Mouse (Mus musculus) neural tube, embryonic 13.5 days (tissue): ENCODE measurements around the gene Perp. TPM values are rescaled to one million over a fixed set of nuclear protein-coding genes. Genes with fewer than 3 reads are reported as not detected.
A peak's percentile ranks its signal among the peaks of the same experiment; 100 is the strongest.

Source experiments
- ATAC-seq: fragments of 200-750 bp; cut with Nextera tagmentation; 2 replicates; pipeline ENCODE4 v1.8.0; 2017; ENCODE audit warnings: low read depth, mild to moderate bottlenecking, moderate TSS enrichment, moderate library complexity
- H3K27ac ChIP-seq: fragments of 300-500 bp; sonication (generic); replicated peaks from 2 replicates; pipeline ENCODE4 v1.5.1; 2015; ENCODE audit warnings: moderate library complexity, mild to moderate bottlenecking, inconsistent platforms
- H3K27me3 ChIP-seq: fragments of 300-500 bp; sonication (generic); 2 replicates; pipeline ENCODE4 v1.6.1; 2015; ENCODE audit warnings: mild to moderate bottlenecking, inconsistent platforms
- H3K36me3 ChIP-seq: fragments of 300-500 bp; sonication (generic); 2 replicates; pipeline ENCODE4 v1.6.1; 2015; ENCODE audit warnings: mild to moderate bottlenecking, inconsistent platforms
- H3K4me1 ChIP-seq: fragments of 300-500 bp; sonication (generic); replicated peaks from 2 replicates; pipeline ENCODE4 v1.6.1; 2015; ENCODE audit warnings: inconsistent platforms
- H3K4me2 ChIP-seq: fragments of 300-500 bp; sonication (generic); 2 replicates; pipeline ENCODE4 v1.6.1; 2015; ENCODE audit warnings: inconsistent platforms, mild to moderate bottlenecking, moderate library complexity
- H3K4me3 ChIP-seq: fragments of 300-500 bp; sonication (generic); 2 replicates; pipeline ENCODE4 v1.5.1; 2015; ENCODE audit warnings: mild to moderate bottlenecking, inconsistent platforms
- H3K9ac ChIP-seq: fragments of 300-500 bp; sonication (generic); 2 replicates; pipeline ENCODE4 v1.6.1; 2015; ENCODE audit warnings: moderate library complexity, mild to moderate bottlenecking, inconsistent platforms
- H3K9me3 ChIP-seq: fragments of 300-500 bp; sonication (generic); 2 replicates; pipeline ENCODE4 v1.6.1; 2016; ENCODE audit warnings: inconsistent platforms
- whole genome bisulfite sequencing: fragments of 180-500 bp; shearing (Covaris S2); methylation state at CpG from one replicate; pipeline ENCODE4 v1.1.7; 2015; 5-methylcytosine and 5-hydroxymethylcytosine counted together
- polyA plus RNA-seq: library from polyadenylated mRNA; unstranded; fragments of >200 nt; fragmentation: Nextera tagmentation; extraction: Ambion mirVana; gene quantifications from 2 replicates; pipeline ENCODE4 v1.2.1, GENCODE M21; 2015

The Perp gene
- polyA plus RNA-seq, 1 experiment from 2014 or later, result 5.7 TPM

GRCm38 (mm10) chr10:18845287-18845662, 455 bp downstream of the Perp start:
- H3K4me3 ChIP-seq, result peak overlapping the region; percentile 54
- no peak overlapping the region for H3K27ac ChIP-seq
- no peaks in the 10 kb centered on the region for H3K36me3 ChIP-seq
- H3K9ac ChIP-seq, result peak overlapping the region; percentile 71
- peak overlapping the region; percentile 97 for H3K4me2 ChIP-seq
- no peaks in the 10 kb centered on the region for H3K9me3 ChIP-seq
- peaks cover 10% of the 10 kb centered on the region for H3K4me1 ChIP-seq
- ATAC-seq, result no peak
- H3K27me3 ChIP-seq, result peaks cover 50% of the 10 kb centered on the region
- WGBS, result 6% methylated on average over 18 of the region's 18 CpGs

- H3K27ac ChIP-seq, result no peak overlapping the region
- ATAC-seq, result no peak
- WGBS, result 56% methylated on average over 4 of the region's 4 CpGs
- H3K4me2 ChIP-seq, result no peak overlapping the region
- H3K4me1 ChIP-seq, result peaks cover 10% of the 10 kb centered on the region
- no peak overlapping the region for H3K9ac ChIP-seq
- H3K9me3 ChIP-seq, result no peaks in the 10 kb centered on the region
- no peak overlapping the region; the same call in 1 of the 2 replicates for H3K4me3 ChIP-seq
- H3K27me3 ChIP-seq, result peaks cover 50% of the 10 kb centered on the region
- H3K36me3 ChIP-seq, result no peaks in the 10 kb centered on the region
Observed at GRCm38 (mm10) chr10:18845711-18846110, 891 bp downstream of the Perp start.

DNA sequence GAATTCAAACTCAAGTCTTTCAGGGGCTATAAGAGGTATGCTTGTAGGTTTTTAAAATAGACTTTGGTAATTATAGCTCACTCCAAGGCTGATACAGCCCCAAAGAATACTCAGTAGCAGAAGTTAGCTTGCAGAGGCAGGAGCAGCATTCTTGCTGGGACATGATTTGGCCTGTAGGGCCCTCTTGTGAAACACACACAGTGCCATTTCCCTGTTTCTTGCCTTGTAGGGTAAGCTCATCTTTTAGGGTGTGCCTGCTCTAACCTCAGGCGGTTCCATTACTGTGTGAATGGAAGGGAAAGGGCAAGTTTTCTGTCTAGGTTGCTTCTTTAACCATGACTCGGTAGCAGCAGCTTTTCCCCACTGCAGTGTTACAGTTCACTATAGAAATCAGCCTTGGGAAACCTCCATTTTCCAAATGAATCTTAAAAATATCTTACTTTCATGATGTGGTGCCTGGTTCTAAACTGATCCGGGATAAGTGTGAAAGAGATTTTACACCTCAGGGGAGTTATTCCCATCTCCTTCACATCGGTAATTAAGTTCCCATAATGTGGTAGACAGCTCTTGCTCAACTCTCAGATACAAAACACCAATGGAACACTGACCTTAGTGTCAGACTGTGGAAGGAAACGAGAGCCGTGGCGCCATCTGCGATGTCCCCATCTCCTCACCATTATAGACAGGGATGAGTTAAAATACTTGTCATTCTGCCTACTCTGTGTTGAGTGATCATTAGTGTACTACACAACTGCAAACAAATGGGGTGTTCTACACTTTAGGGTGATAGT, 1.8 kb downstream of the Perp start:
- peaks cover 50% of the 10 kb centered on the region for H3K27me3 ChIP-seq
- H3K4me3 ChIP-seq, result no peak overlapping the region
- no peak overlapping the region for H3K9ac ChIP-seq
- 82% methylated on average over 8 of the region's 8 CpGs for WGBS
- peaks cover 10% of the 10 kb centered on the region for H3K4me1 ChIP-seq
- no peak overlapping the region for H3K27ac ChIP-seq
- H3K9me3 ChIP-seq, result no peaks in the 10 kb centered on the region
- no peaks in the 10 kb centered on the region for H3K36me3 ChIP-seq
- H3K4me2 ChIP-seq, result no peak overlapping the region
- no peak for ATAC-seq

- no peak for ATAC-seq
- H3K4me2 ChIP-seq, result no peak overlapping the region
- H3K4me1 ChIP-seq, result 0 out of 2 replicates have a peak, but pooled peaks cover 2% of the 10 kb centered on the region
- H3K9me3 ChIP-seq, result no peaks in the 10 kb centered on the region
- no peak overlapping the region for H3K4me3 ChIP-seq
- H3K9ac ChIP-seq, result no peak overlapping the region
- no peak overlapping the region for H3K27ac ChIP-seq
- H3K36me3 ChIP-seq, result no peaks in the 10 kb centered on the region
- WGBS, result 93% methylated on average over 4 of the region's 4 CpGs
- H3K27me3 ChIP-seq, result peaks cover 21% of the 10 kb centered on the region
Observed at GRCm38 (mm10) chr10:18850177-18850576, 5.4 kb downstream of the Perp start.

DNA sequence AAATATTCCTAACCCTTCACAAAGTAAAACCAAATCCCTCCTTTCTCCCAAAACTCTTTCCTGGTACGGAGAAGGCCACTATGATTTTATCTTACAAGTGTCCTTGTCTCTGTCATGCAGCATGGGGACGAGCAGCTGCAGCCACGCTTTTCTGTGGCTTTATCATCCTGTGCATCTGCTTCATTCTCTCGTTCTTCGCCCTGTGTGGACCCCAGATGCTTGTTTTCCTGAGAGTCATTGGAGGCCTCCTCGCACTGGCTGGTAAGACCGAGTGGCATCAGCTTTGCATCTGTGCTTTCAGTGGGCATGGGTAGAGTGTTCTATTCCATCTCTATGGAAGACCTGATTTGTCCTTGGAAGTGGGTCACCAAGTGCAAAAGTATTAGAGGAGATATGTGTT, 8.6 kb downstream of the Perp start:
- Histone ChIP-seq H3K9ac (no peak overlapping the region), H3K36me3 (no peaks in the 10 kb centered on the region), H3K27me3 (no peaks in the 10 kb centered on the region), H3K27ac (no peak overlapping the region), H3K4me3 (no peak overlapping the region), H3K4me2 (no peak overlapping the region), H3K4me1 (no peaks in the 10 kb centered on the region), H3K9me3 (no peaks in the 10 kb centered on the region)
- ATAC-seq, result no peak
- WGBS, result 93% methylated on average over 7 of the region's 7 CpGs

- ATAC-seq, result no peak
- no peaks in the 10 kb centered on the region for H3K4me1 ChIP-seq
- H3K4me3 ChIP-seq, result no peak overlapping the region
- H3K9ac ChIP-seq, result no peak overlapping the region
- H3K27me3 ChIP-seq, result no peaks in the 10 kb centered on the region
- H3K4me2 ChIP-seq, result no peak overlapping the region
- H3K27ac ChIP-seq, result no peak overlapping the region
- WGBS, result 77% methylated on average over 4 of the region's 4 CpGs
- no peaks in the 10 kb centered on the region for H3K9me3 ChIP-seq
- H3K36me3 ChIP-seq, result no peaks in the 10 kb centered on the region
Observed at GRCm38 (mm10) chr10:18857244-18857643, 12.4 kb downstream of the Perp start.

- 72% methylated on average over 3 of the region's 3 CpGs for WGBS
- no peaks in the 10 kb centered on the region for H3K36me3 ChIP-seq
- H3K4me3 ChIP-seq, result no peak overlapping the region
- no peaks in the 10 kb centered on the region for H3K9me3 ChIP-seq
- H3K4me2 ChIP-seq, result no peak overlapping the region
- no peak overlapping the region for H3K27ac ChIP-seq
- no peak for ATAC-seq
- H3K4me1 ChIP-seq, result no peaks in the 10 kb centered on the region
- H3K27me3 ChIP-seq, result no peaks in the 10 kb centered on the region
- H3K9ac ChIP-seq, result no peak overlapping the region
Observed at GRCm38 (mm10) chr10:18859632-18860031, 14.8 kb downstream of the Perp start.

DNA sequence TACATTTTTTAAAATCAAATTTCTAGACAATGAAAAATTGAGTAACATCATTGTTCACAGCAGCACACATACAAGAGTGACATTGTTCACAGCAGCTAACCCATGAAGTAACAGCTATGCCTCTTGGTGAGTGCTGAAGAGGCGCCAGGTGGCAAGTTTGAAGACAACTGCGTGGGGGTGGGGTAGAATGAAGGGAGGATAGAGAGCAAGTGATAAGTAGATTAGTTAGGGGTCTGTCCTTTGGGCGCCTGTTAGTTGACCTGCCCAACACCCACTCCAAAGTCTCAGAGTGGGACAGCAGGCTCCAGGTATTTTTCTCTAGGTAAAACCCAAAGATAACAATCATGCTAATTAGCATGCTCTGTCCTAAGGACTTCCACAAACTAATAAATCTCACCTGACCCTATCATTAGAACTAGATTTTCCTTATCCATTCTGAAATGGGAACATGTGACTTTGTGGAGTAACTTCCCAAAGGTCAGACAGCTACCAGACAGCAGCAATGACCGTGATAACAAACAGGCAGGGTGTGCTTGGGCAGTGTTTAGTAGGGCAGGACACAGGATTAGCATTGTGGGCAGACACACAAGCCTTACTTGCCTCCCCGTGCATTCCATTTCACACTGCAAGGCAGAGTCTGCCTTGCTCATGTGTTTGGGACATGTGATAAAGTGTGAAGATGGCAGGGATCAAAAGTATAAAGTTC, 15.5 kb downstream of the Perp start:
- Histone ChIP-seq H3K36me3 (no peaks in the 10 kb centered on the region), H3K9me3 (no peaks in the 10 kb centered on the region), H3K27ac (no peak overlapping the region), H3K4me3 (no peak overlapping the region), H3K27me3 (no peaks in the 10 kb centered on the region), H3K9ac (no peak overlapping the region), H3K4me1 (no peaks in the 10 kb centered on the region), H3K4me2 (no peak overlapping the region)
- no peak for ATAC-seq
- 73% methylated on average over 5 of the region's 5 CpGs for WGBS

- Histone ChIP-seq H3K27me3 (no peaks in the 10 kb centered on the region), H3K4me1 (no peaks in the 10 kb centered on the region), H3K27ac (no peak overlapping the region), H3K4me3 (no peak overlapping the region), H3K4me2 (no peak overlapping the region), H3K9me3 (no peaks in the 10 kb centered on the region), H3K9ac (no peak overlapping the region), H3K36me3 (no peaks in the 10 kb centered on the region)
- 89% methylated on average over 11 of the region's 11 CpGs for WGBS
- ATAC-seq, result no peak
Observed at GRCm38 (mm10) chr10:18860831-18861230, 16.0 kb downstream of the Perp start.

DNA sequence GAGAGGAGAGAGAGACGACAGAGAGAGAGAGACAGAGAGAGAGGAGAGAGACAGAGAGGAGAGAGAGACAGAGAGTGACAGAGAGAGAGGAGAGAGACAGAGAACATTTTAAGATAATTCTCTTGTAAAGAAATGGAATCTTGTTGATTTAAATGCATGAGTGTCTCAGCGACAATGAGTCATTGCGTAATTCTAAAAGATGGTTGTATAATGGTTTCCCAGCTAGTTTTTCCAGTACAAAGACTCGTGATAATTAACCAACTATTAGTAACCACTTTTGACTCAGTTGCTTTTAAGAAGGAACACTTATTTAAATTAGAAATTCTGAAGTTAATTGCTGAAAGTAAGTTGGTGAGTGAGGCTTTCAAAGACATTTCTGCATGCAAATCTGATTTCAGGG, 16.6 kb downstream of the Perp start:
- no peak overlapping the region for H3K9ac ChIP-seq
- H3K9me3 ChIP-seq, result no peaks in the 10 kb centered on the region
- no peak overlapping the region for H3K4me2 ChIP-seq
- no peak overlapping the region for H3K4me3 ChIP-seq
- no peaks in the 10 kb centered on the region for H3K27me3 ChIP-seq
- WGBS, result 78% methylated on average over 4 of the region's 4 CpGs
- H3K36me3 ChIP-seq, result no peaks in the 10 kb centered on the region
- no peaks in the 10 kb centered on the region for H3K4me1 ChIP-seq
- ATAC-seq, result no peak
- H3K27ac ChIP-seq, result no peak overlapping the region

DNA sequence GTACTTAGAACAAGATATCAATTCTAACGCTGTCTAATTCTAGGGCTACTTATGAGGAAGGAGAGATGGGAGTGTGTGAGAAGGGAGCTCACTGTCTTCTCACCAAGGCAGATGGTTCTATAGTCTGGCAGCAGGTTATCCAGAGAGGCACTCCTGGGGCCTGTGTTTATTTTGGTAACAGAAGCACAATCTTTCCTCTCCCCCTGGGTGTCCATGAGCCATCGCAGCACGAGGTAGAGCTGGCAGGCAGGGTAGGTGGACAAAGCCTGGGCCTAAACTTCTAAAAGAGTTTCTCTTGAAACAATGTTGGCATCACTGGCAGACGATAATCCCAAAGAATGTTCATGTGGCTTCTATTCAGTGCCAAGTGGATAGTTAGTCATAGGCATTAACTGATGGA, 18.5 kb downstream of the Perp start:
- no peak for ATAC-seq
- WGBS, result 83% methylated on average over 4 of the region's 4 CpGs
- Histone ChIP-seq H3K27me3 (no peaks in the 10 kb centered on the region), H3K9me3 (no peaks in the 10 kb centered on the region), H3K4me3 (no peak overlapping the region), H3K9ac (no peak overlapping the region), H3K27ac (no peak overlapping the region), H3K36me3 (no peaks in the 10 kb centered on the region), H3K4me2 (no peak overlapping the region), H3K4me1 (no peaks in the 10 kb centered on the region)

GRCm38 (mm10) chr10:18864753-18865152, 19.9 kb downstream of the Perp start:
- H3K27me3 ChIP-seq, result no peaks in the 10 kb centered on the region
- no peaks in the 10 kb centered on the region for H3K9me3 ChIP-seq
- no peak overlapping the region for H3K4me3 ChIP-seq
- no peak overlapping the region for H3K9ac ChIP-seq
- no peak overlapping the region for H3K4me2 ChIP-seq
- ATAC-seq, result no peak
- H3K4me1 ChIP-seq, result no peaks in the 10 kb centered on the region
- 59% methylated on average over 5 of the region's 5 CpGs for WGBS
- no peaks in the 10 kb centered on the region for H3K36me3 ChIP-seq
- H3K27ac ChIP-seq, result no peak overlapping the region
